Comparison of ENCODE assay signal across 8 mouse cellular contexts in the genomic region with DNA sequence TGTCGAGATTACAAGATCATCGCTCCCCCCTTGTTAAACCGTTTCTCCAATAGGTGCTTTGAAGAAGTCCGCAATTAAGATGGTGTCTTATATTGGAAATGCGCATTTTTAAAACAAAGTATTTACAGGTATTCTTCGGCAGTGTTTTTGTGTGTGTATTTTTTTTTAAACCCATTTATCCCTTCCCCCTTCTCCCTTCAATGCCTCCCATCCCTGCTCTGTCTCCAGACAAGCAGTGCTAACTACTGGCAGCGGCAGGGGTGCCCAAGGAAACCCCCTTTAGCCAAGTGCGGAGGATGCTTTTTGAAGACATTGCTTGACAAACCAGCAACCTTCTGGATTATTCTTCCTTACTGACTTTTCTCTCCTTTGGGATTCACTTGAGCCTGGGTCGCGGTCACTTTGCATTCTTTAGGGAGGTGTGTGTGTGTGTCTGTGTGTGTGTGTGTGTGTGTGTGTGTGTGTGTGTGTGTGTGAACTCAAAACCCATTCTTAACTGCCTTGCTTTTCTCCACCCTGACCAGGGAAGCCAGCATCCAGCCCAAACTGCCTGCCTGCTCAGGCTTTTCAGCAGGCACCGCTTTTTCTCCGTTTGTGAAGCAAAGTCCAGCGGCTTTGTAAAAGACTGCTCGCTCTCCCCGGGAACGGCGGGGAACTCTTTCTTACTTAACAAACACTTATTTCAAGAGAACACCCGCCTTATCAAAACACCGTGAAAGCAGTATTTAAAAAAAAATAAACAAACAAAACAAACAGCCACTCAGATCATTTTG.
DNase-seq lines count a peak whose midpoint lies in the region; ATAC-seq and TF ChIP-seq lines count a peak whose summit lies in the region.
"Had no signal": no experiment of that assay in that cellular context is flagged by ENCODE, and none has a peak within 500 bp of the region (broad histone marks: within the 10 kb centered on the region; RNA-seq: fewer than 3 reads in every experiment).

No protein-coding gene starts in this region.

- H3K4me3 ChIP-seq in lung, embryonic 15.5 days, result no peak overlapping the region; the same call in 1 of the 2 replicates
- H3K4me3 ChIP-seq in limb, embryonic 14.5 days (replicated peaks; ENCODE audit: low read length), result peak overlapping the region; percentile 3; the same call in 1 of the 2 replicates
- H3K4me3 ChIP-seq in stomach, postnatal 0 days (ENCODE audit: low read depth, low read length), result no peak overlapping the region
- H3K4me3 ChIP-seq: megakaryocyte, embryonic 14.5 days had no signal

- H3K9me3 ChIP-seq in lung, embryonic 15.5 days, result no peaks in the 10 kb centered on the region
- H3K9me3 ChIP-seq in limb, embryonic 14.5 days (ENCODE audit: control insufficient read depth, low read length), result no peaks in the 10 kb centered on the region
- no peaks in the 10 kb centered on the region for H3K9me3 ChIP-seq in stomach, postnatal 0 days (ENCODE audit: control insufficient read depth, low read length)

- no peak overlapping the region for H3K9ac ChIP-seq in lung, embryonic 15.5 days
- no peak overlapping the region for H3K9ac ChIP-seq in limb, embryonic 14.5 days (ENCODE audit: low read depth, low read length, severe bottlenecking)
- H3K9ac ChIP-seq in stomach, postnatal 0 days (ENCODE audit: low read length), result no peak overlapping the region

- 24% methylated on average over 19 of the region's 19 CpGs for WGBS in lung, embryonic 15.5 days
- WGBS in limb, embryonic 14.5 days, result 25% methylated on average over 19 of the region's 19 CpGs
- 27% methylated on average over 19 of the region's 19 CpGs for WGBS in stomach, postnatal 0 days

- peaks cover 21% of the 10 kb centered on the region for H3K27me3 ChIP-seq in lung, embryonic 15.5 days
- peaks cover 23% of the 10 kb centered on the region for H3K27me3 ChIP-seq in limb, embryonic 14.5 days (ENCODE audit: control insufficient read depth, insufficient read depth, low read length)
- H3K27me3 ChIP-seq in stomach, postnatal 0 days (ENCODE audit: control insufficient read depth, insufficient read depth, low read length), result no peaks in the 10 kb centered on the region
- H3K27me3 ChIP-seq: megakaryocyte, embryonic 14.5 days had no signal

- H3K27ac ChIP-seq in lung, embryonic 15.5 days, result no peak overlapping the region
- no peak overlapping the region for H3K27ac ChIP-seq in limb, embryonic 14.5 days (replicated peaks; ENCODE audit: low read depth, low read length)
- no peak overlapping the region for H3K27ac ChIP-seq in stomach, postnatal 0 days (replicated peaks)

- TF ChIP-seq EP300 in stomach, postnatal 0 days (optimal IDR thresholded peaks at IDR 0.05), result no peak

- H3K4me1 ChIP-seq in lung, embryonic 15.5 days, result no peaks in the 10 kb centered on the region; the same call in 1 of the 2 replicates
- no peaks in the 10 kb centered on the region for H3K4me1 ChIP-seq in limb, embryonic 14.5 days (ENCODE audit: control insufficient read depth, insufficient read depth, low read length)
- no peaks in the 10 kb centered on the region for H3K4me1 ChIP-seq in stomach, postnatal 0 days (replicated peaks; ENCODE audit: control insufficient read depth, insufficient read depth)
- H3K4me1 ChIP-seq: megakaryocyte, embryonic 14.5 days had no signal

- no peak for TF ChIP-seq POLR2A in limb, embryonic 14.5 days (IDR thresholded peaks at IDR 0.05; ENCODE audit: borderline replicate concordance, extremely low read depth, insufficient read depth, insufficient read length)

- peak overlapping the region; percentile 22 for H3K4me2 ChIP-seq in lung, embryonic 15.5 days
- H3K4me2 ChIP-seq in limb, embryonic 14.5 days (replicated peaks; ENCODE audit: low read depth, low read length, severe bottlenecking), result peak overlapping the region; percentile 30
- 0 out of 2 replicates have a peak overlapping the region, but pooled peaks have one; percentile 23 for H3K4me2 ChIP-seq in stomach, postnatal 0 days (replicated peaks; ENCODE audit: low read depth)

- no peak for DNase-seq in lung, postnatal 14 days
- DNase-seq in forelimb bud, embryonic 11.5 days (ENCODE audit: low read depth, low spot score), result peak; percentile 19
- no peak for DNase-seq in limb, embryonic 14.5 days (ENCODE audit: low spot score)
- DNase-seq in stomach, postnatal 0 days (ENCODE audit: low spot score), result no peak
- DNase-seq in right cerebral cortex, postnatal 14 days, result no peak

- TF ChIP-seq CTCF in stomach, postnatal 0 days (IDR thresholded peaks at IDR 0.05; ENCODE audit: low read depth), result no peak

- ATAC-seq in lung, embryonic 15.5 days (ENCODE audit: borderline replicate concordance, extremely low read depth, low FRiP score, low TSS enrichment), result no peak
- no peak for ATAC-seq in limb, embryonic 14.5 days (ENCODE audit: low FRiP score, low read depth)
- no peak for ATAC-seq in stomach, postnatal 0 days (ENCODE audit: low FRiP score, low TSS enrichment)
- ATAC-seq in erythroid progenitor cell, adult 5-6 weeks (replicated peaks; ENCODE audit: low FRiP score, poor library complexity, severe bottlenecking), result no peak

- no peaks in the 10 kb centered on the region for H3K36me3 ChIP-seq in lung, embryonic 15.5 days
- no peaks in the 10 kb centered on the region for H3K36me3 ChIP-seq in limb, embryonic 14.5 days (ENCODE audit: control insufficient read depth, insufficient read depth, low read length)
- no peaks in the 10 kb centered on the region for H3K36me3 ChIP-seq in stomach, postnatal 0 days (ENCODE audit: control insufficient read depth, insufficient read depth, low read length)
